Mouse (Mus musculus) ovary, adult 18-20 months (tissue): ENCODE measurements around the gene Fads1.
A peak's percentile ranks its signal among the peaks of the same experiment; 100 is the strongest.
"Not testable (repeated sequence)": the region's sequence is repeated elsewhere in the genome, so short reads cannot be mapped to it uniquely, and the experiment has no call there.

Experiments used
- DNase-seq: peaks from one replicate; pipeline ENCODE4 v3.0.0; 2022; ENCODE audit warnings: low spot score, mixed read lengths

The Fads1 gene

DNA sequence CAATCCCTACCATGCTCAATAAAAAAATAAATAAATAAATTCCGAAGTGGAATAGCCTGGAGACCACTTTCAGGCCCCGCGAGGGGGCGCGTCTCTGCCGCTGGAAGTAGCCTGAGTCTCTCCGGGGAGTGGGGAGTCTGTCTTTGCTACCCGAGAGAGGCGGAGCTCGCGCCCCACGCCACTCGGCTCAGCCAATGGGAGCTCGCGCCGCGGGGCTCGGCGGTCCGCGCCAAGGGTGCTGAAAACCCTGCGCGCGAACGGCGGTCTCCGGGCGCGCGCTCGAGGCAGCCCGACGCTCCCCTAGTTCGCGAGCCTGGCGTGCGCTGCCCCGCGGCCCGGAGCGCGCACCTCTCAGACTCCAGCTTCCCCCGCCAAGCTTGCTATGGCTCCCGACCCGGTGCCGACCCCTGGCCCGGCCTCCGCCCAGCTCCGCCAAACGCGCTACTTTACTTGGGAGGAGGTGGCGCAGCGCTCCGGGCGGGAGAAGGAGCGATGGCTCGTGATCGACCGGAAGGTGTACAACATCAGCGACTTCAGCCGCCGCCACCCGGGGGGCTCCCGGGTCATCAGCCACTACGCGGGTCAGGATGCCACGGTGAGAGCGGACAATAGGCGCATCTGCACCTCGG, at the start of gene Fads1:
Gene Fads1 (plus strand): TSS at position 219 of the 629 bp plus-strand sequence.
- DNase-seq = peak; percentile 92

DNA sequence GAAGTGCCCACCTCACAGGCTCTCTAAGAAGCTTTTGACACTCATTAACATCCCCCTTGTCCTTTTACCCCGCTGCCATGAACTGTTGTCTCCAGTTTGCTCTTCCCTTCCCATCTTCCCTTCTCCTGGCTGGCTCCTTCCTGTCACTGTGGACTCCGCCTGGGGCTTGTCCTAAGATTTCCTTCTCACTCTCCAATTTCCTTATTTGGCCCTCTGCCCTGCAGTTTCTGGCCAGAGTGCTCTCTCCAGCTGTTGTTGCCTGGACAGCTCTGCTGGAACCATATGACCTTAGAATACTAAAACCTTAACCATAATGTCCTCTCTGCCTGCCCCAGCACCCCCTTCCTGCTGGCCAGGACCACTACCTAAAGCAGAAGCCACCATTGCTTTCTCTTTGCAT, 48.0 kb upstream of the Fads1 start:
- peak; percentile 25 for DNase-seq

DNA sequence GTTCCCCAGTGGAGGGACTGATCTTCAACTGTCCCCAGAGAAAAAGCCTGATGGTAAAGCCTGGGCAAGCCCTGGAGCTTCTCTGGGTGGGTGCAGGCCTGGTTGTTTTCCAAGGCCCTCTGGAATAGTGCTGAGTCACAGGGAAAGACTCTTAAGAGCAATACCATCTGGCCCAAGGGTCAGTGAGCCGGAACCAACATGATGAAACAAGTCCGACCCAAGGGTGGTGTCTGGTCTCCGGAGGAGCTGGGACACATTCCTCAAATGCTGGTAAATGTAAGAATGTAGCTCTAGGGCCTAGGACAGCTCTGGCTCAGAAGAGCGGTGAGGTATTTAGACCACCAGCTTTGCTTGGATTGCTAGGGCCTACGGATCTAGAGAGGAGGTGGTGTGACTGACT, 45.3 kb upstream of the Fads1 start:
- no peak for DNase-seq

DNA sequence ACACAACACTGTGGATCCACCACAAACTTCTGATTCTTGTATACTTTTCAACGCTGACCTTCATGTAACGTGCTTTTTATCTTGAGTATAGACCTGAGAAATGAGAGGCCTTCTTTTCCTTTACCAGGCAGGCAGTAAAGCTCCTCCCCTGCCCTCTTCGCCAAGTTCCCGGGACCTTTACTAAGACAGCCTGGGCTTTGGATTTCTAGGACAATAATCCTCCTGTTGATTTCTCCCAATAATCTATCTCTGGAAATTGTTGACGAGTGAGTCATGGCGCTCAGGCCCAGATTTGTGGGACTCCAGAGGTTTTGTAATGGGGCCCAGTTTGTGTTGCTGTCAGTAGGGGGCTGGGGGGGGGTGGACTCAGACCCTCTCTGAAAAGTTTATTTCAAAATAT, 43.0 kb upstream of the Fads1 start:
- DNase-seq = no peak

DNA sequence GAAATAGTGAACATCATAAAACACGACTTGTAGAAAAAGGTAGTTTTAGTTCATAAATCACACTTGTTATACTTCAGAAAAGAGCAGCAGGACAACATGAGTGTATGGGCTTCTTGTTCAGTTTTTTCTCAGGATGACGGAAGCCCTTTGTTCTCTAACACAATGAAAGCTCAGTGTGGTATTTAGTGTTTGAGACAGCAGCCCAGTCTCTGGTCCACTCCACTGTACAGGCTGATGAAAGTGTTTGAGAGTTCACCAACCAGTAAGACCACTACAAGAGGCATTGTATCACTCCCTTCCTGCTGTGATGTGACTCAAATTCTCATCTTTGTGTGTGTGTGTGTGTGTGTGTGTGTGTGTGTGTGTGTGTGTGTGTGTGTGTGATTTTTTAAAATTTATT, 39.0 kb upstream of the Fads1 start:
- no peak for DNase-seq

DNA sequence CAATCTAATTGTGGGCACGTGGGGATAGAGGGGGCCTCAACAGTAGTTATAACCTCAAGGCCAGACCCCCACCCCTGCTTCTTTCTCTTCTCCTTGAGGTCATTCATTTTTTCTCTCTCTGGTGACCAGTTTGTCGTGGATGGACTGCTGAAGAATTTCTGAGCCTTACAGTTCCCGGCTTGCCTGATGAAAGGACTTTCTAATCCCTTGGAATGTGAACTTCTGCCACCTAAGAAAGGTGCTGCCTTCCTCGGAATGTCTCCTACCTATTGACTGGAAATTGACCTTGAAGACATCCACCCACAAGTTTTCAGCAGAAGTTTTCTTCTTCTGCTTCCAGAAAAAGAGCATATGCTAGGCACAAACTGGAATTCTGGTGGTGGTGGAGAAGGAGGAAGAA, 38.2 kb upstream of the Fads1 start:
- DNase-seq = no peak

DNA sequence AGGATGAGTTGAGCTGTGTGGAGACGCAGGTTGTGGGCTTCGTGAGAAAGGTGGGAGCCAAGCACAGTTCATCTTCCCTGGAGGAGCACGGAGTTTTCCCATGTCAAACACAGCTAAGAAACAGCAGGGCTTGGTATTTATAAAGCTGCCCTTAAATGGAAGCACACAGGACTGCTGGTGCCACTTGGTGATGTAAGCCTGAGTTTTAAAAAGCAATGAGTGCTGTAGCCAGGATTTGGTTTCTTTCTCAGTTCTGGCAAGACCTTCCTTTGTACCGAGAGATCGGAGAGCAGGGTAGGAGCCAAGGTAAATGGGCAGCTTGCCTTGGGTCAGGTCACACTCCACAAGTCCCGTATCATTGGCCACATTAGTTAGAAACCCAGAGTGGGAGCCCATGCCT, 34.1 kb upstream of the Fads1 start:
- DNase-seq = no peak

DNA sequence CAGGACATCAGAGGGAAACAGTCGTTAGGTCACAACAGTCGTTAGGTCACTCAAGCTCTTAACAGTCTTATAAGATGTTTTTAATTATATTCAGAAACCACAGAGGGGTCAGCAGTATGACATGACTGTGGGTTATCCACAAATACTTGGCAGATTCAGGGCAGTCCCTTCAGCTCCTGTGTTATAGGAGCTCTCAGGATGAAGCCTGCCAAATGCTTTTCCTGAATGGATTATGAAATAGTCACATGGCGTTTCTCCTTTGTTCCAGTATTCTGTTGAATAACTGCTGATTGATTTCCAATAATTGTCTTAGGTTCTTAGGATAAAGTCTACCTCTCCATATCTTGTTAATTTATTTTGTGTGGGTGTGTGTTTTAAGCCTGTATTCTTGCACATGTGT, 33.5 kb upstream of the Fads1 start:
- DNase-seq = no peak

DNA sequence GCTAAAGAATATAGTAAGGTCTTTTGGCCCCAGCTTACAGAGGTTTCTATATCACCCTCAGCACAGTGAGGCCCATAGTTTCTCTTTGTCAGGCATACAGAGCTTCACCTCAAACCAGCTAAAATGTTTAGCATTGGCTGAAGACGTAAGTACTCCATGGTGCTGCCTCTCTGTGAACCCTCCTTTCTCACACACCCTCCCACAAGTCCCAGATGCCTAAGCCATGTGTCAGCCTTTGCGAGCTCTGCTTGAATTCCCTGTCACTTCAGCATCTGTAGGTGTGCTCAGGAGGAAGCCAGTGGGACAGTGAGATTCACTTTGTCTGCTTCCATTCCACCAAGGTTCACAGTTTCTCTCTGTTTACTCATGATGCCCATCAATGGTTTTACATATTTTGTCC, 25.0 kb upstream of the Fads1 start:
- no peak for DNase-seq

DNA sequence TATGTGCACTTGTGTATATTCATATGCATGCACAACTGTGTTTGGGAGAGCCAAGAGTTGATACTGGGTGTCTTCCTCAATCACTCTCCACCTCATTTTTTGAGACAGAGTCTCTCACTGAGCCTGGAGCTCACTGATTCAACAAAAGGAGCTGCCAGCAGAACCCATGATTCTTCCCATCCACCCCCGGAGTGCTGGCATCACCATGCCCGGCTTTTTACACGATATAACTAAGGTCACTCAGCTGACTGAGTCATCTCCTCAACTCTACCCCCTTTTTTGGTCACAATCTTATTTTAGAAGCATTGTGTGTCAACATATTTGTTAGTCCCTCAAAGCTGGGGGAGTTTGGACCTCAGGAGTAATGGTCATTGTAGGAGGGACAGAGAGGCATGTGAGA, 18.8 kb upstream of the Fads1 start:
- DNase-seq = no peak

DNA sequence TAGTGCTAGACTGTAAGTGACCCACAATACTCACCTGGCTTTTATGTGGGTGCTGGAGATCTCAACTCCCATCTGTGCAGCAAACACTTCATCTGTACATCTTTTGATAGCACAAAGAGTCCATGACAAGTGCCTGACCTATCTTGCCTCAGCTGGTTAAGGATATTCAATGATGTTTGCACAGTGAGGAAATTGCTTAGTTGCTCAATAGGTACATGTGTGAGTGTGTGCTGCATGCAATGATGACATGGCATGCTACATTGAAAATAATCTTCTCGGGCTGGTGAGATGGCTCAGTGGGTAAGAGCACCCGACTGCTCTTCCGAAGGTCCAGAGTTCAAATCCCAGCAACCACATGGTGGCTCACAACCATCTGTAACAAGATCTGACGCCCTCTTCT, 16.8 kb upstream of the Fads1 start:
- not testable (repeated sequence) for DNase-seq

DNA sequence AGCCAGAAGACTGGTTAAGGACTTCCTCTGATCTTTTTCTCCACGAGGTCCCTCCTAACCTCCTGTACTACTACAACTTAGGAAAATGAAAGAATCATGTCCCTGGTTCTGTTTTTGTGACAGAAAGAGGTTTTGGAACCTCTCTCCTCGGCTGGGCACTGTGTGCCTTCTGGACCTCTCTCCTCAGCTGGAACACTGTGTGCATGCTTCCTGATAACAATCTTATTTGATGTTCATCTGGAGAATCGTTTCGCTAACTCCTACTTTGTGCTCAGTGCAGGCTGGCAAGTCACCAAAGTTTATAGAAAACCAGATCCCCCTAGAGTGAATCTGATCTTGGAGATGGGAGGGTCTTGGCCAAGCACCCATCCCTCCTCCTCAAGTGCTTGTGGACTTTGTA, 15.6 kb upstream of the Fads1 start:
- DNase-seq = no peak

DNA sequence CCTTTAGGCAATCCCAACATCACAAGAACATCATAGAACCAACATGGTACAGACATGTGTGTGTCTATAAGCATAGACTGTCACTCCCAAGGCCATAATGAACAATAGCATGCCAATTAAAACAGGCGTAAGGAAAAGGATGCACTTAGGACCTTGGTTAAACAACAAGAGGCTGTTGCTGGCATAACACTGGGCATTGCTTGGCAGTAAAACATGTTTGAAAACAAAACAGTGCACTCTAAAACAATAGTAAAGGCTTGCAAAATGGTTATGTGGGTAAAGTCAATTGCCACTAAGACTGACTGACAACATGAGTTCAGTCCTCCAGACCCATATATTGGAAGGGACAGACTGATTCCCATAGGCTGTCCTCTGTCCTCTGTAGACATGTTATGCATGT, 14.7 kb upstream of the Fads1 start:
- DNase-seq = no peak

DNA sequence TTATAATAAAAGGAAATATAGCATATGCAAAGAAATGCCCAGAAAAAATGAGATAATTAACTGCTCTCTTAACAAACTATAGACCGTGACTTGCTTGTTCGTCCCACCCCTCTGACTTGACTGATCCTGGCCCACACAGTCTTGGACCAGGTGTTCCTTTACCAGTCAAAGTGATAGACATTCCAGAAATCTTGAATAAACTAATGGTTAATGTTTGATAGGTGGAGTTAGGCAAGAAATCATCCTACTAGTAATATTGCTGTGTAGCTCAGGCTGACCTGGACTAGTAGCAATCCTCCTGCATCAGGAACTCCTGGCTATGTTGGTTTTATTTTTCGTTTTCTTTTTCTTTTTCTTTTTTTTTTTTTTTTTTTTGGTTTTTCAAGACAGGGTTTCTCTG, 14.2 kb upstream of the Fads1 start:
- no peak for DNase-seq

DNA sequence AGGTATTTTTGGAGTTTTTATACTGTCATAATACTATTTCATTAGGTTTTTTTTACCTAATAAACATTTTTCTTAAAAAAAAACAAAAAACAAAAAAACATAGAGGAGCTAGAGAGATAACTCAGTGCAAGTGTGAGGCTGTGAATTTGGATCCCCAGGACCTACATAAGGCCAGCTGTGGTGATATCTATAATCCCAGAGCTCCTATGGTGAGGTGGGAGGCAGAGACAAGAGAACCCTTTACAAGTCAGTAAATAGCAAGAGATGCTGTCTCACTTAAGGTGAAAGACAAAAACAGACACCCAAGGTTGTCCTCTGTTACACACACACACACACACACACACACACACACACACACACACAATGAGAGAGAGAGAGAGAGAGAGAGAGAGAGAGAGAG, 13.5 kb upstream of the Fads1 start:
- DNase-seq = no peak

DNA sequence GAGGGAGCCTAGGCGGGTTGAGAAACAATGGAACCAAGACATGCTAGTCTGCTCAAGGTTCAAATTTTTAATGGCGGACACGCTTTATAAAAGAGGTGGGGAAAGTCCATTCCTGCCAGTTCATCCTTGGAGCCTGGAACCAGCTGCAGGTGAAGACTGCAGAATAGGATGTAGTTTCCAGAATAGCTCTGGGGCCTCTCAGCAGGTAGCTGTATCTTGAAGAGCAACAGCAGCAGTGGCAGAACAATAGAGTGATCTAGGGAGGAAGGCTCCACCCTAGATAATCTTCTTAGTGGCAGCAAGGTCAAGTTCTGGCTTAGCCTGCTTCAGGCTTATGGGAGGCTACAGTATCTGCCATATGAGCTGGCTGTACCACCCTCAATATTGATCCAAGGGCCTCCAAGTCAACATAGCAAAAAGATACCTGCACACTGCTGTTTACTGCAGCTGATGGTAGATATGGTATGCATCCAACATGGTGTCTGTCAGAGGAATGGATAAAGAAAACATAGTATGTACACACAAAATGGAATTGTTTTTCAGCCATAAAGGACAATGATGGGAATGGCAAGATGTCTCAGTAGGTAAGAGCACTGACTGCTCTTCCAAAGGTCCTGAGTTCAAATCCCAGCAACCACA, 12.9 kb upstream of the Fads1 start:
- not testable (repeated sequence) for DNase-seq

DNA sequence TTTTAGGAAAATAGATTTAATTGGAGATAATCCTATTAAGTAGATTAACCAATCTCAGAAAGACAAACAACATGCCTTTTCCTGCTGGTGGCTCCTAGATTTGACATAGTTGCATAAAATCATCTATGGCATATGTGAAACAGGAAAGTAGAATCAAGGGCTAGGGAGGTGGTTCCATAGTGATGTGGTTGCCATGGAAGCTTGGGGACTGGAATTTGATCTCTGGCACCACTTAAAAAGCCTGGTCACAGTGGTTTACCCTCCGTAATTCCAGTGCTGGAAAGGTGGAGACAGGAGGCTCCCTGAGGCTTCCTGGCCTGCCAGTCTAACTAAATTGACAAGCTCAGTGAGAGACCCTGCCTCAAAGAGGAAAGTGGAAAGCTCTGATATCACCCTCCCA, 12.2 kb upstream of the Fads1 start:
- no peak for DNase-seq

DNA sequence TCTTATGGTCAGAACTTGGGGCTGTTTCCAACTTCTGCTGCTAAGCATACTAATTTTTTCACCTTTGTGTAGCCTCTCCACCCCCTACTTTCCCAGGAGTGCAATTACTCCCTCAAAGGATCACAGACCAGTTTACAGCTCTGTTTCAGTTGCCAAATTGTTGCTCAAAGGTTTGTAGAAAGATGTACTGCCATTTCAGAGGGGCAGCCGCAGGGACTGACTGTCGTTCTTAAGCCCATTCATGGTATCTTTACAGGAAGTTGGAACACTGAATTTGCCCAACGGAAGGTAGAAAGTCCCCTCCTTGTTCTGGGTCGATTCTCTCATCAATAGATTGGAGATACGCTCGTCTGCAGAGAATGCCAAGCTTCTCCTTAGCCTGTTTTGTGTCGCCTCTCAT, 11.3 kb upstream of the Fads1 start:
- DNase-seq = no peak

DNA sequence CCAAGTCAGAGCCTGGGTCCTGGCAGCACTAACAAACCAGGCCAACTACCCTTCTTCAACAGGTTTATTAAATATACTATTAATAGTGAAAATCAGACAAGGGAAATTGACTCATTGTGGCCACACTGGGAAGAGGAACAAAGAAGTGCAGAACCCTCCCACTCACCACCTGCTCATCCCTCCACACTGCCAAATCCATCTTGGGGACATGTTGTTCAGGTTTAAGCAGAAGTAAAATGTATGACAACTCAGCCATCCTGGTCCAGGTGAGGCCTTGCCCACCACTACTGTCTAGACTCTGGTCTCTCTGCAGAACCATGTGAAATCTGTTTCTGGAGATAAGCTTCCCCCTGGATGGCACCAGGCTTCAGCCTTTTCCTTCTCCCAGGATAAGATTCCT, 10.8 kb upstream of the Fads1 start:
- no peak for DNase-seq

DNA sequence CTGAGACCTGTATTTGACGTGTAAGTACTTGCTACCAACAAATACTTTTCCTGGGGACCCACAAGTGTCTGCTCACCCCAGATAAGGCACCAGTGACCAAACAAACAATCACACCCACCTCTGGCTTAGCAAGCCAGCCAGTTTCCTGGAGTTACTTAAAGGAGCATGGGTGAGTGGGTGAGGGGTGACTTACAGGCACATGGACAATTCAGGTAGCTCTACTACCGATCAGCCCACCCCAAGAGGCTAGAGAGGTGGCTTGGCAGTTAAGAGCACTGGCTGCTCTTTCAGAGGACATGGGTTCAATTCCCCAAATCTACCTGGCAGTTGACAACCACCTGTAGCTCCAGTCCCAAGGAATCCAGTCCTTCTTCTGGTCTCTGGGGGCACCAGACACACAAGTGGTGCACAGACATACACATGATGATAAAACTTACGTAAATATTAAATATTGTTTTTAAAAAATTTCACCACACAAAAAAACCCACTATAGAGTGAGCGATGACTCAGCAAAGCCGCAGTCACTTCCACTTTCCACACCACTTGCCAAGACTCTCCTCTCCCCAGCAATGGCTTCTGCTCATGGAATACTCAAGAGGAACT, 9.5 kb upstream of the Fads1 start:
- DNase-seq = no peak

DNA sequence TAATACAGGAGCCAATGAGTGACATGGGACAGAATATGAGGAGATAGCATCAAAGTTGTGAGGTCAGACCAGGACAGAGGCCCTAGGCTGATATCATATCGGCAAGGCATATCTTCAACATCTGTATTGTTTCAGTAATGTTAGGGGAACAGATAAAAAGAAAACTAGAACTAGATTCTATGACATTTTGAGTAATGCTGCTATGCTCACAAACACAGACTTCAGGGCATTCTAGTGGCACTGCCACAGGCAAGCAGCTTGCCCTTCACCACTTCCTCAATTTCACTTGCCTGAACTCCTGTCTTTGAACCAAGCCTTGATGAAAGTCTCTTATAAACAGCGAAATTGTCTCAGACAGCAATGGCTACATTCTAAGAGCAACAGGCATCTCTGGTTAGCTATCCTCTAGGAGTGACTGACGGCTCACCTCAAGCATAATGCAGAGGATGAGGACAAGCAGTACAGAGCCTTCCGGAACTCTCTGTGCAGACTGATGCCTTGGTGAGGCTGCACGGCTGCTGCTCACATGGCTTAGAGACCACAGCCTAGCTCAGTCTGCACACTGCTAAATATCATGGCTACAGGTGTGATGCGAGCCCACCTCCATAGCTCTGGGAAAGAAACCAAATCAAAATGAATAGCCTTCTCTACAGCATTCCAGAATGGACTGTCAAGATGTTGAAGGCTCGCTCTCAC, 8.7 kb upstream of the Fads1 start:
- no peak for DNase-seq

DNA sequence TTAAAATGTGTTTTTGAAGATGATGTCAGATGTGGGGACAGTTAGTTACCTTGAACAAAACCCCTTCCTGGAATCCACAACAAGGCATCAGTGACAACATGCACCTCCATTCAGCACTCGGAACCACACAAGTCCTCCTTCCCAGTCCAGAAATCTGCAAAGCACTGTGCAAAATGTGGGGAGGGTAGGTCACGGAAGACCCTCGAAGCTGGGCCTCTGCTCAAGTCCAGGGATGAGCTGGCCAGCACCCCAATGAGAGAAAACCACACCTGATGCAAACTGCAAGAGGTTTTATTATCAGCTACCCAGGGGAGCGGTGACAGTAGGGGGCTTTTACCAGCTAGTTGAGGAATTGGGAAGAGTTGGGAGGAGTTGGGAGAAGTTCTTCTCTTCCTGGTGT, 7.7 kb upstream of the Fads1 start:
- DNase-seq = no peak

DNA sequence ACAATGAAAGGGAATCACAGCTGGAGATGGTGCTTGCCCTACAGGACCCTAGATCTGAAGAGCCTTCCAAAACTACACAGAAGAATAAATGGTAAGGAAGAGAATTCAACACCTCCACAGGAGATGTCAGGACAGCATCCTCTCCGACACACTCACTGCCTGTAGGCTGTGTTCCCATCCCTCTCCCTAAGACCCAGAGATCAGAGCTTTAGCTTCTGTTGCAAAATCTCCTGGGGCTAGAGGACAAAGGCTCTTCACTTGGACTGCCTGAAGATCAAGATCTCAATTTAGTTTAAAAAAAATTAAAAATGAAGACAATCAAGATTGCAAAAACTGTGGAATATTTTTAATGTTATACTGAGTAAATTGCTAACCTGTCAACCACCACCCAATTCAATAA, 6.2 kb upstream of the Fads1 start:
- DNase-seq = no peak
